ENCODE assay signal across 8 mouse cellular contexts in genomic region chr8:95678024-95678611, GRCm38 (mm10). TPM values are rescaled to one million over a fixed set of nuclear protein-coding genes. Genes with fewer than 3 reads are reported as not detected.
DNase-seq lines count a peak whose midpoint lies in the region; ATAC-seq lines count a peak whose summit lies in the region.

No protein-coding gene starts in this region.

- peak overlapping the region; percentile 89 for H3K4me2 ChIP-seq in limb, embryonic 11.5 days (ENCODE audit: low read depth, severe bottlenecking)

- no peaks in the 10 kb centered on the region for H3K9me3 ChIP-seq in limb, embryonic 11.5 days (ENCODE audit: control insufficient read depth, low read length)

- H3K4me3 ChIP-seq in limb, embryonic 11.5 days (ENCODE audit: low read depth, low read length), result peak overlapping the region; percentile 52

- ATAC-seq in limb, embryonic 11.5 days (ENCODE audit: insufficient number of reproducible peaks, low FRiP score, low TSS enrichment, low read depth), result 0 out of 2 replicates have a peak, but pooled peaks have one; percentile 27
- ATAC-seq in erythroblast, adult 5-6 weeks (replicated peaks; ENCODE audit: low FRiP score, poor library complexity, severe bottlenecking), result no peak

- H3K27ac ChIP-seq in limb, embryonic 11.5 days (replicated peaks; ENCODE audit: low read depth, low read length), result no peak overlapping the region

- no peaks in the 10 kb centered on the region for H3K36me3 ChIP-seq in limb, embryonic 11.5 days (ENCODE audit: control insufficient read depth, insufficient read depth, low read length)

- DNase-seq in cerebellum, adult 11-12 months, result peak; percentile 31
- no peak for DNase-seq in cerebellum, adult 11 months
- peak; percentile 16 for DNase-seq in ovary, postnatal 36 days (ENCODE audit: low spot score)
- no peak for DNase-seq in ovary, postnatal 14 days (ENCODE audit: low spot score)
- DNase-seq in frontal cortex, postnatal 36 days (ENCODE audit: low spot score in 2 of 2), result peak; percentile 57 to 69
- peak; percentile 55 for DNase-seq in limb, embryonic 11.5 days (ENCODE audit: low spot score)
- DNase-seq in retina, embryonic 14.5 days (ENCODE audit: low spot score), result peak; percentile 56

- whole genome bisulfite sequencing in limb, embryonic 11.5 days, result under 1% methylated on average over 51 of the region's 70 CpGs

- H3K4me1 ChIP-seq in limb, embryonic 11.5 days (ENCODE audit: control insufficient read depth, insufficient read depth, low read length), result no peaks in the 10 kb centered on the region

- peak overlapping the region; percentile 43; the same call in 1 of the 2 replicates for H3K9ac ChIP-seq in limb, embryonic 11.5 days (ENCODE audit: low read length)

- peaks cover 51% of the 10 kb centered on the region for H3K27me3 ChIP-seq in limb, embryonic 11.5 days (ENCODE audit: control insufficient read depth, insufficient read depth, low read length)

RNA-seq across cellular contexts. Expression of gene Ndrg4, which starts 1.3 kb away (rescaled TPM):
- 8.7 and 11.3 TPM in 2 replicates for polyA plus RNA-seq in limb, embryonic 11.5 days (2014; fragmentation: Nextera tagmentation; extraction: Ambion mirVana)
- total RNA-seq in erythroblast, adult 5-6 weeks (2015; ENCODE audit: low replicate concordance), result not detected in 2 replicates
- not detected in 2 replicates for total RNA-seq in erythroblast, adult 5-6 weeks (2017; ENCODE audit: low replicate concordance)

RNA-seq across cellular contexts. Expression of gene Setd6, which starts 37.6 kb away (rescaled TPM):
- 17.8 and 19.7 TPM in 2 replicates for polyA plus RNA-seq in limb, embryonic 11.5 days (2014; fragmentation: Nextera tagmentation; extraction: Ambion mirVana)
- total RNA-seq in erythroblast, adult 5-6 weeks (2015; ENCODE audit: low replicate concordance), result 4.6 TPM in 1 of 2 replicates, not detected in the other
- 1.5 and 7.2 TPM in 2 replicates for total RNA-seq in erythroblast, adult 5-6 weeks (2017; ENCODE audit: low replicate concordance)

RNA-seq across cellular contexts. Expression of gene Gins3, which starts 44.9 kb away (rescaled TPM):
- 33.4 and 33.6 TPM in 2 replicates for polyA plus RNA-seq in limb, embryonic 11.5 days (2014; fragmentation: Nextera tagmentation; extraction: Ambion mirVana)
- 1.2 and 7.1 TPM in 2 replicates for total RNA-seq in erythroblast, adult 5-6 weeks (2015; ENCODE audit: low replicate concordance)
- total RNA-seq in erythroblast, adult 5-6 weeks (2017; ENCODE audit: low replicate concordance), result 10.5 and 17.4 TPM in 2 replicates

Comparison
In these comparisons a context has a peak if more than half of its experiments do, and no peak if none do; other contexts are left out.
1. DNase-seq: peak in cerebellum, adult 11-12 months (single experiment), ovary, postnatal 36 days (single experiment), frontal cortex, postnatal 36 days (2 of 2), limb, embryonic 11.5 days (single experiment) and retina, embryonic 14.5 days (single experiment); none in cerebellum, adult 11 months (single experiment) and ovary, postnatal 14 days (single experiment).